Mouse (Mus musculus) natural killer cell, adult 2 months (primary cell): Measurements from ENCODE around the gene Usp6nl.

Experiments used
- DNase-seq, 2 experiments: peaks; one replicate each; pipeline ENCODE4 v3.0.0; 2022; ENCODE audit warnings: low spot score in 2 of 2

Gene Usp6nl

DNA sequence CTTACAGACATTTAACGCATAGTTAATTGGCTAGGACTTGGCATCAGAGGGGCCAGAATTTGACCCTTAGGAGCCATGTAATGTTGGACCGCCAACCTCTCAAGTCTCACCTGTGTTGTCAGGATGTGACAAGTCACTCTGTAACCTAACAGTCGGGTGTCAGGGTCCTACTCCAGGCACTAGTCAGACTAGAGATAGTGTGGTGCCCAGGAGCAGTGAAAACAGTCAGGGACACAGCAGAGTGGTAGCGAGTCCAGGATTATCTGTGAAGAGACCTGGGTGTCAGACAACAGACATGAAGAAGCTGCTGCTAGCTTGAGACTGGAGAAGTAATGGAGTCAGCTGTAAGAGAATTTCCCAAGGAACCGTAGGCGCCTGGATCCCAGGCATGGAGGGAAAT is 45.0 kb downstream of the Usp6nl start:
- no peak for DNase-seq

DNA sequence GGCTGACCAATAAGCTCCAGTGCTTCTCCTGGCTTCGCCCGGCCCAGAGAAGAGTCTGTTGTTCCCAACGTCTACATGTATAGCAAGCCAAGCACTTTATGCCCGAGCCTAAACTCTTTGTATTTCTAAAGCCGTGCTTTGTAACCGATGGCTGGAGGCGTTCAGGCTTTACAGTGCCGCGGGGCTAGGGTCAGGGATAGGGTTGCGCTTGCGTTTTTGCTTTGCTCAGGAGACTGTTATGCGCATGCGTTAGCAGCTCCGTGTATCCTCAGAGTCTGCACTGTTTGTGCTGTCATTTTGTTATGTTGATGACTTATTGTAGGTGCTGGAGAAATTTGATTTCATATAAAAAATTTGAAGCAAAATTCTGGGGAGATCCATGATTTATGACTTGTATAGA is 51.7 kb downstream of the Usp6nl start:
- no peak for DNase-seq

DNA sequence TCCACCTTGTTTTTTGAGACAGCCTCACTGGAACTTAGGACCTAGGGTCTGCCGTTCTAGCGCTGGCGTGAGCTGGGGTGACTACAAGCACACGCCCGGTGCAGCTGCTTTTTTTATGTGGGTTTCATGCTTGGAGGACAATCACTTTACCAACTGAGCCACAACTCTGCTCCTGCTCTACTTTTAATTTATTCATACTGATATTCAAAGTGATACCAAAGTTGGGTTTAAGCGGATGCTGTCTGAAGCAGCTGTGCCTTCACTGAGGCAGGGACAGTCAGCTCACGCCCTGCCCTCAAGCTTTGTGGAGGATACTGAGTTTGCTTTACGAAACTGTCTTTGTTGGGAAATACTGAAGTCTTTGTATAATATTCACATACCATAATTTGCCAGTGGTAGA is 53.6 kb downstream of the Usp6nl start:
- no peak for DNase-seq

DNA sequence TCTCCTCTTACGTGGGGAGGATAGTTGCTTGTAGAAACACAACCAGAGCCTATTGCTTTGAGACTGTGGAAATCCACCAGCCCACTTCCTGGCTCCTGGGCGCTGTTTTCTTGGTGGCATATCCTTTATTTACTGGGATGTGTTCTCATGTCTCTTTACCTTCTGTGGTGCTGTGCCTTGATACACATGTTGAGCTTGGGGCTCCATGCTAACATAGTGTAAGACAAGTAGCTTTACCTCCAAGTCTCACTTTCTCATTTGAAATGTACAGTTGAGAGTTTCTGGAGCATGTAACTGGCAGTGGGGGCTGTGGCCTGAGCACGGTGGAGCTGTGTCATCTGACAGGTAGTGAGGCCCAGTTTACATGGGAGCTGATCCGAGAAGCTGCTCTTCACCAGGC is 54.5 kb downstream of the Usp6nl start:
- no peak for DNase-seq

DNA sequence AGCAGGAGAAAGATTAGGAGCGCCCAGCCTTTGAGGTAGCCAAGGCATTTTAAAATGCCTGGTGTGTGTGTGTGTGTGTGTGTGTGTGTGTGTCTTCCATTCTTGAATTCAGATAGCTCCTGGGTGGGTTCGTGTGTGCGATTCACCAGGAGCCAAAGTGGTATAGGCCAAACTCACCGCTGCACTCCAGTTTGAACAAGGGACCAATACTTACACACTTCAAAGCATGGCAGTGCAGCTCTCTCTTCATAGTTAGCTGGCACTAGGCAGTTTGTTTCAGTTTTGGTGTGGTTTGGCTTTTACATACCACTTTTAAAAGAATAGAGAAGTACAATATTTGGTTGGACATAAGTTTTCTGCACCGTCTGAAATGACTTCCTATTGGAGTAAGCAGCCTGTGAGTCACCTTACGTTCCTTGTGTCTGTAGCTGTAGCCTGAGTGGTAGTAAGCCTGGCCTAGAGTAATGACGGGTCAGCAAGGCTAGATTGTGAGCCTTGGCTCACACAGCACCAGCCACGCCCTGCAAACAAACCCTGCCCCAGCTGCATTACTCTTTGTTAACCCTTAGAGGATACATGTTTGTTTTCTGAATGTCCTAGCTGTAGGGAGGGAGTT is 56.2 kb downstream of the Usp6nl start:
- DNase-seq: peak in 1 of 2 experiments; percentile 25

DNA sequence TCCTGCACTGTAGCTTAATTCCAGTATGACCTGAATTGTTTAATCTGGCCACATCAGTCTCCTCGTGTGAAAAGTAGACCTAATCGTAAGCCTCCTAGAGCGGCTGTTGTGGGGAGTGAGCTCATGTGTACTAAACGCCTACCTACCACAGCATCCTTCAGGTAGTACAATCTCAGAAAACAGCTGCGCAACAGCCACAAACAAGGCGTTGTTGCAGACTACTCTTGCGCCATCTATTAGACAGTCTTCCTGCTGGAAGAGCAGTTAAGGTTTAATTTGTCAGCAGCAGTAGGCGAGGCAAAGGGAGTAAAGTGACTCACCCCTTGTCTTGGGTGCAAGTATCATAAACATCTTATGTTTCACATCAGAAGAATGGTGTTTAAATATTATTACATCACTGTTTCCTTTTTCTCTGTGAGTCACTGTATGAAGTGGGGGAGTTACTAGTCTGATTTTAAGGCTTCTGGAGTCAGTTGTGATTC is 57.3 kb downstream of the Usp6nl start:
- no peak for DNase-seq

DNA sequence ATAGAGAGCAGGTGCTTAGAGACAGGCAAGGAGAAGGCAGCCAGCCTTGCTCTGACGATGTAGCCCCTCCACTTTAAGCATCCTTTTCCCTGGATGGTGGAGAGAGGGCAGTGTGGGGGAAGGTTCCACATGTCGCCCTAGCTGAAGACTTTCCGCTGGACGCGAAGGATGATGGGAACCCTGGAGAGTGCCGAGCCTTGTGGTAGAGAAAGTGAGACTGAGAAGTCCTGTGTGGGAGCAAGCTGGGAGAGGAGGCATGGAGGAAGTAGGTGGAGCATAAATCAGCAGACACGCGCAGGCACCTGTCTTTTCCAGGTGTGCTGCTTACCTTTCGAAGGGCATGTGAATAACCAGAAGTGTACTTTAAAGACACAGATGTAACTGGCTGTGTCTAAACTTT is 57.9 kb downstream of the Usp6nl start:
- no peak for DNase-seq

DNA sequence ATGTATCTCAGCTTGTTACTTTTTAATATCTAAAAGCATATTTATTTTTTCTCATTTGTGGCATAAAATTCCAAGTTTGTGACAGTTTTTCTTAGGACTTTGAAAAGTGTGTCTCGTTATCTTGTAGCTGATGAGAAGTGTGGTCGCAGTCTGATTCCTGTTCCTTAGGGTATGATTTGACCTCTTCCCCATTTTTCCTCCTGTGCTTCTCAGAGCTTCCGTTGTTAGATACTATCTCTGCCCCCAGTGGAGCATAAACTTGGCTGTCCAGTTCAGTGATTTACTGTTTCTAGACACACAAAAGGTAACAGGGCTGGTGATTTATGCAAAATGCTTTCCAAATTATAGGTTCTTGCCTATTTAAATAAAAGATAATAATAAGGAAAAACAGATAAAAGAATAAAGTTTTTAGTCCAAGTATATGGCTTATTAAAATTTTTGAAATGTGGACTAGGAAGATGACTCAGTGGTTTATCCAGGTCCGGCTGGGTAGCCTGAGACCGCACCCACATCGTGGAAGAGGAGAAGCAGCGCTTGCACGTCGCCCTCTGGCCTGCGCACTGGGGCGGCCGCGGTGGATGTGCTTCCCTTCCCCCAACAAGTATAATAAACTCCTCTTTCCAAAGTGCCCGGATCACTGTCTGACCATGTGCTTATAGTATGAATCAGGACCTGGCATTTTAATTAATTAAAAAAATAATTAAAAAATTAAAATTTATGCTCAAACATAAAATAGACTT is 62.1 kb downstream of the Usp6nl start:
- no peak for DNase-seq

DNA sequence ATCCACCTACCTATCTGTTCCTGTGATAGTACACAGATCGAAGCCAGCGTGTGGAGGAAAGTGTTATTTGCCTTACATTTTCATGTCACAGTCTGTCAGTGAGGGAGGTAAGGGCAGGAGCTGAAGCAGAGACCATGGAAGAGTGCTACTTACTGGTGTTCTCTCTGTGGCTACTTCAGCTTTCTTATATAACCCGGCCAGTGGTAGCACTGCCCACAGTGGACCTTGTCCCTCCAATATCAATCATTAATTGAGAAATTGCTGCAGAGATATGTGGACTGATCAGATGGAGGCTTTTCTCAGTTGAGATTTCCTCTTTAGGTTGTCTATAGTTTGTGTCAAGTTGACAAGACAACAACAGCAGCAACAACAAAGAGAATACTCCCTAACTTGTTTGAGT is 66.7 kb downstream of the Usp6nl start:
- no peak for DNase-seq

DNA sequence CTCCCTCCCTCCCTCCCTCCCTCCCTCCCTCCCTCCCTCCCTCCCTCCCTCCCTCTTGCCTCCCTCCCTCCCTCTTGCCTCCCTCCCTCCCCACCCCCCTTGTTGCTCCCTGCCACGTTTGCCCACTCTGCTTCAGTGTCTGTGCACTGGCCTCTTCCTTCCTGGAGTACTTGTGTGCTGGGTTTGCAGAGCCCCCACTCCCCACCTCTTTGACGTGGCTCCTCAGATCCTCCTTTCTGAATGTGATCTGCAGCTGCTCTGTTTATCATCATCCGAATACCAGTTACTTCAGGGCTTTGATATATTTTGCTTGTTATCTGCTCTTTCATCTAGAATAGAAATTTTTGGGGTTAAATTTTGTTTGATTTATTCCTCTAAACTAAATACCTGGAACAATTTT is 68.8 kb downstream of the Usp6nl start:
- no peak for DNase-seq

DNA sequence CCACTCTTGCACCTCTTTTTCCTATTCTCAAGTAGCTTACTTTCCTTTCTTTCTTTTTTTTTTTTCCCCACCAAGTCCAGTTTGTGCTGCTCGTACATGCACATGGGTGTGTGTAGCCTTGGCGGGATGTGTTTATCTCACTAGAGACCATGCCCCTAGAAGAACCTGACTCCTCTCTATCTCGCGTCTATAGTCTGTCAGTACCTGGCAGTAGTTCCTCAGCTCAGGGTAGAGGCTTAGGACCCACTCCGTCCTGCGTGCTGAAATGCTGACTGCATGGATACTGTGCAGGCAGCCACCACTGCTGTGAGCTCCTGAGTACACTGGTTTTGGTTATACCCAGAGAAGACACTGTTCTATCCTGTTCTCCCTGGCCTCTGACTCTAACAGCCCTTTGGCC is 69.5 kb downstream of the Usp6nl start:
- no peak for DNase-seq

DNA sequence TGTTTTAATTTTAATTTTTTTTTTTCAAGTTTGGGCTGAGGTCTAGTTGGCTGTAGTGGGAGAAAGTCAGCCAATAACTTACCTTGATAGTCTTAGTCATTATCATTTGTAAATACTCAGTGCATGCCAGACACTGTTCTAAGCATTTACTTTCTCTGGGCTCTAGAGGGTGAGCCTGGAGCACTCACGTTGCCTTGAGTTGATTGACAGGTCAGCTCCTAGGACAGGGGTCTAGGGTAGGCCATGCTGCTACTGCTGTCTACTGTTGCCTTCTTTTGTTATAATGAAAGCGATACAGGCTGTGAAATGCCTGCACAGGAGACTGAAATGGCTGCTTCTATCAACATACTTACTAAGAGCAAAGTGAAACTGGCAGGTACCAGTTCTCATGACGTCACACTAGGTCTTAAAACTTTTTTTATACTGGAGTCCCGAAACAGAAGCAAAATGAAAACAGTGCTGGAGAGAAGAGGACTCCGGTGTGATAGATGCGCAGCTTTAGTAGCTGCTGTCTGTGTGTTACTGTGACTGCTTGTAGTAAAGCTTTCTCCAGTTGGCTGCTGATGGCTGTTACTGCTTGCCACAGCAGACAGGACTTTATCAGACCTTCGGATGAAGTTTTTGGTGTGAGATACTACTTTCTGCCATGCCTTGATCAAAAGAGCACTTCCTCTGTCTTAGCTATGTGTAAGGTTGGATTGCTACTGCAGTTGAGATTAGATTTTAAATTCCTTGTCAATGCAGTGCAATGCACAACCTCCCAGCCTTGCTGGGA is 73.6 kb downstream of the Usp6nl start:
- DNase-seq: no peak

DNA sequence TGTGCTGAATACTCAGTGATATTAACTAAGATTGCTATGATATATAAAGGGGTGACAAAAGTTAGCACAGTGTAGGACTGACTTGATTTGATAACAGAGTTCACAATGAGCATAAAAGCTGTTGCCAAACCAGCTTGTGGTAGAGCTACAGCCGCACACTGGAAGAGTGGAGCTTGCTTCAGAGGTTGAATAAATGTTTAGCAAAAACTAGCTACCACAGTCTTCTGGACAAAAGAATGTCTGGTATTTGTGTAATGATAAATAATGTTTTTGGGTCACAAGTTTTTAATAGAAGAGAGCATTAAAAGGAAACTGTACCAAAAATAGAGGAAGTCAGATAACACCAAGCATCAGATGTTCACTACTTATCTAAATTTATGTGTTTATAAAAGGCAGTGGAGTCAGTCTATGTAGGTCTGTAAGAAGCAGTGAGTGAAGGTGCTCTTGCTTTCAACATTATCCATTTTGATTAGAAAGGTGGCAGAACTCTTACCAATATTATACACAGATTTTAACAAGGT is 74.2 kb downstream of the Usp6nl start:
- no peak for DNase-seq

DNA sequence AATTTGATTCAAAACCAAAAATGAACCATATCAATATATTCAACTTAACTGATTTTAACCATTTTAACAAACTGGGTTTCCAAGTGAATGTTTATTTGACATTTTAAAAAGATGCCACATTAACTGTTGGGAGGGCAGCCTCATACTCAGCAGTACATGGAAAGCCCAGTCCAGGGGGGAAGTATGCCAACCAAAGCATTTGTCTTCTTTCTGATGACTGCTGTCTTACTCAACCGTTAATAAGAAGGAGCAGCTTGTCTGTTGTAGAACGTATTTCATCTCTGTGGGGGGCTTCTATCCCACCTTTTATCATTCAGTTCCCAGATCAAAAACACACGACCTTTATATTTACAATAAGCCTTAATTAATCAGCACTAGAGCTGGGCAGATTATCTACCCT is 74.7 kb downstream of the Usp6nl start:
- DNase-seq: no peak

DNA sequence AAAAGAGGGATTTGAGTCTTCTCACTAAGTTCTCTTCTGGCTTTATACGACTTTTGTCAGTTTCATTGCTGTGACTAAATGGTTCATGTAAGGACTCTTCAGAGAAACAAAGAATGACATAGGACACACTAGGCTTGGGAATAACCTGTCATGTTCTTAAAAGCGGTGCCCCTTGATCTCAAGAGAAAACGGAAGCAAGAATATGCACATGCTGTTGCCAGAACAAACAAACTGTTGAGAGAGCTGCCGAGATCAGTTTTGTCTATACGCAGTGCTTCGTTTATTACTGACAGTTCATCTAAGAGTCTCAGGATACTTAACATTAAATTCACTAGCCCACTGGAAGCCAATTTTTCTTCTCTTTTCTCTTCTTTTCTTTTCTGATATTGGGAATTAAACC is 76.4 kb downstream of the Usp6nl start:
- DNase-seq: no peak

DNA sequence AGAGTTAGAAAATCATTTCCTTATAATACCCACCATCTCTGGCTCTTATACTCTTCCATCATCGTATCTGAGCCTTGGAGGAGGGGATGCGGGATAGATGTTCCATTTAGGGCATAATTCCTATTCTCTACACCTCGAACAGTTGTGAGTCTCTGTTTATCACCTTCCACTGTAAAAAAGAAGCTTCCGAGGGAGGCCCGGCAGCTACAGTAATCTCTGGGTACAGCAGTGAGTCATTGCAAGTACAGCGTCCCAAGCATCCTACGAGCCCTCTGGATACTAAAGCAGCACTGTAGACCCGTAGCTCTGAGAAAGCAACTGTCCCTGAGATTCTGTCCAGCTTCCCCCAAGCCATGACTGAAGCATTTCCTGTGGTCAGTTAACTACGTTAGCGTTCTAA is 78.6 kb downstream of the Usp6nl start:
- no peak for DNase-seq

DNA sequence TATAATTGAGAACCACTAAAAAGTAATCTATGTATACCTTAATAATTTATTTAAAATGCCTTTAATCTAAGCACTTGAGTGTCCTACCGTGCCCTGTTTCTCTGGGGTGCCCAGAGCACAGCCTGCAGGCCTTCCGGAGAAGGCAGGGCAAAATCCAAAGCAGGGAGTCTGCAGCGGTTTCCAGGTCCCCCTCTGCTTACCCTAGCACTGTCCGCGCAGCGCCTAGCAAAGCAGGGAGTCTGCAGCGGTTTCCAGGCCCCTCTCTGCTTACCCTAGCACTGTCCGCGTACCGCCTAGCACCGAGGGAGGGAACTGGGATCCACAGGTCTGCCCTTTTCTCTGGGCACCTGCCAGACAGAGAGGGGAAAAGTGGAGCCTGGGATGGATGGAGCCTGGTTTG is 80.9 kb downstream of the Usp6nl start:
- DNase-seq: no peak

DNA sequence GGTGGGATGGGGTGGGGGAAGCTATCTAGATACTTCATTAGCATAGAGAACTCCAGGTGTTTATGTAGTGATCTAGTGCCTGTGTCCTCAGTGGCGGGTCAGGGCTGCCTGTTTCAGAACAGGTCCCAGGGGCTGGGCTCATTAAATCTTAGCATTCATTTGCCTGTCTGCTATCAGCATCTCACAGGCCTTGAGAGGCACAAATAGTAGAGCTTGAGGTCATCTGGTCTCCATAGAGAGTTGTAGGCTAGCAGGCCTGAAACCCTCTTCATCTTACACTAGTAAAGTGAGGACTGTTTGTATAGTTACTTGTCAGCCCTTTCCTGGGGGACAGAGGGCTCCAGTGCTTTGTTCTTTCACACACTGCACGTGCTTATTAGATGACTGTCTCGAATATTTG is 81.5 kb downstream of the Usp6nl start:
- DNase-seq: no peak

DNA sequence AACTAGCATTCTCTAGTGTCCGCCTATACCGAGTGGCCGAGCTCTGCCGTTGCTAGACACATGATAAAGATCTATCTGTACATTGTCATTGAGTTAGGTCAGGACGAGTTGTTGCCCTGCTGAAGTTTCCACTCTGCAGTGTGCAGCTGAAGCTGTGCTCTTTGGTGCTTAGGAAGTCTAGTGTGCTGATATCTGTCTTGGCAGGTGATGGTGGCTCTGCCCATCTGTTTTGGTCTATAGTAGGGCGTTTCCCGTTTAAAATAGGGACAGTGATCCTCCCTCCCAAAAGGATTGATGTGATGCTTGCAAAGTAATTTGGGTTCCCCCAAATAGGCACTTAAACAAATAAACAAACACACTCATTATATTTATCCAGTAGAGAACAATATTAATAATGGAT is 82.2 kb downstream of the Usp6nl start:
- DNase-seq: no peak

DNA sequence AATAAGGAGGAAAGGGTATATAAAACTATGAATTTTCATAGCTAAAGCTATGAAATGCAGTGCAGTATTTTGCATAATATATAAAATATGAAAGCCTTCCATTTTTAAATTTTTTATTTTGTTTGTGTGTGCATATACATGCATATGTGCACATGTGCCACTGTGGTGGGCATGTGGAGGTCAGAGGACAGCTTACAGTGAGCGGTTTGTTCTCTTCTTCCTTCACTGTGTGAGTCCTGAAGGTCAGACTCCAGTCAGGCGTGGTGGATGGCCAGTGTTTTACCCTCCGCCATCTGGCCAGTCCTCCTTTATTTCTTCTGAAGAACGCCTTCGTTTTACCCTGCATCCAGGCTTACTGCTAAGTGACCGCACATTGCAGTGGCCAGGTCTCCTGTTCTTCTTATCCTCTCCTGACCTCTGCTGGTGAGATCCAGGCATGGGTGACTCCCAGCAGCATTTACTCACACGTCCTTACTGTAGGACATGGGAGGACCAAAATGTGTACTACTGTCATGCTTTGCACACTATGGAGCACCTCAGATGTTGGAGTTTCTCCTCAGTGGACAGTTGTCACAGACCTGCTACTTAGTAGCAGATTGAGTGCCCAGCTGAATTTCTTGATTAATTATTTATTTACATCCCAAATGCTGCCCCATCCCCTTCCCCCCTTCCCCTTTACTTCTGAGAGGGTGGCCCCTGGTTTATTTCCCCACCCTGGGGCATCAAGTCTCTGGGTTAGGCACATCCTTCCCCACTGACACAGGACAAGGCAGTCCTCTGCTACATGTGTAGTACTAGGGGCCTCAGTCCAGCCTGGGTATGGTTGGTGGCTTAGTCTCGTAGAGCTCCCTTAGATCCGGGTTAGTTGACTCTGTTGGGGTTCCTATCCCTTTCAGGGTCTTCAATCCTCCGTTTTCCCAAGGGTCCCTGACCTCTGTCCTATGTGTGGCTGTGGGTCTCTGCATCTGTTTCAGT is 82.9 kb downstream of the Usp6nl start:
- DNase-seq: peak; percentile 37 to 60

DNA sequence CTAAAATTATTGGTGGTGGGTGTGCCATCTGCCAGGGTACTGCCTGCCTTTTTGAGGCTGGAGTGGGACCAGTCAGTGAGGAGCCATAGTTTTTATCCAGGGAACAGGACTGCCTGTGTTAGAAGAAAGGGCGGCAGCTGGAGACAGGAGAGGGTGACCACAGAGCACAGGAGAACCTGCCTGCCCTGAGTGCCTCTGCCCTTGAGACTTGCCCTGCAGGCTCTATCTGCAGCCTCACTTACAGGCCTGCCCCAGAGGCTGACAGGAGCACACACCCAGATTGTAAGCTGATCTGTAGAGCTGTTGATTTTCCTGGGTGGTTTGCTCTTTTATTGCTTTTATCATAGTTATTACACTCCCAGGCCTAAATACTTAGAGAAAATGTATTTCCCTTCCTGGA is 85.2 kb downstream of the Usp6nl start:
- DNase-seq: no peak

DNA sequence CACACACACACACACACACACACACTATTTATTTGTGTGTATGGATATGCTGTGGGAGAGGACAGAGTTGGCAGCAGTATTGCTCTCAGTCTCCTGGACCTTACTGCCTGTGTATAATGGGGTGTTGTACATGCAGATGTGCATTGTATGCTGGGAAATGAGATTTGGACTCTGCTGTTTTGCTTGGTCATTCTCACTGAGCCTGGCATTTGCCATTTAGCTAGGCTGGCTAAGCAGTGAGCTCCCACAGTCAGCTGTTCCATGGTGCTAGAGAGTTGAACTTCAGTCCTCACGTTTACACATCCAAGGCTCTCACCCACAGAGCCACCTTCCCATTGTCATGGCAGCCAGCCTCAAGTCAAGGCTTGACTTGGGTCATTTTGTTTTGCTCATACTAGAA is 90.2 kb downstream of the Usp6nl start:
- no peak for DNase-seq
